Mouse (Mus musculus) bone marrow, adult 2 months (tissue): ENCODE results near the gene Smarca4.

Experiments
- CTCF ChIP-seq: fragments of 200-500 bp; IDR thresholded peaks from 2 replicates; pipeline ENCODE4 v1.5.1; 2011; ENCODE audit warnings: low read length, control low read depth; ENCODE audit not compliant: control insufficient read depth, insufficient read depth
- POLR2A ChIP-seq: fragments of 200-500 bp; IDR thresholded peaks from 2 replicates; pipeline ENCODE4 v1.6.1; 2011; ENCODE audit warnings: low read depth, mild to moderate bottlenecking, control low read depth, low read length, borderline replicate concordance; ENCODE audit not compliant: control insufficient read depth

DNA sequence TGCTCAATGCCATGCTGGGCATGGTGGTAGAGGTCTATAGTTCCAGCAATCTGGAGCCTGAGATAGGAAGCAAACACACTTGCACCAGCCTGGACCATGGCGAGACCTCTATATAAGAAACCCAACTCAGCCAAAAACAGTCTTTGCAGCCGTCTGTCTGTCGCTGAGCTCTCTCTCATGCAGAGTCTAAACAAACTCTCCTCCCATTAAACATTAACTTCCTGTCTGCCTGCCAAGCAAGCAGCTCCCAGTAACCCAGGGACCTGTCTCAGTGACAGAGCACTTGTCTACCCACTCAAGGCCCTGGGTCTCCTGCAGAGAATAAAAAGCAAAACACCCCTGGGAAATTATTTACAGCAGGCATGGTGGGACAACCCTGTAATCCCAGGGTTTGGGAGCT lies 120.6 kb downstream of the Smarca4 start:
- TF ChIP-seq CTCF (no peak), POLR2A (no peak)
